Mouse (Mus musculus): ENCODE data around the gene Ccdc187.

DNA sequence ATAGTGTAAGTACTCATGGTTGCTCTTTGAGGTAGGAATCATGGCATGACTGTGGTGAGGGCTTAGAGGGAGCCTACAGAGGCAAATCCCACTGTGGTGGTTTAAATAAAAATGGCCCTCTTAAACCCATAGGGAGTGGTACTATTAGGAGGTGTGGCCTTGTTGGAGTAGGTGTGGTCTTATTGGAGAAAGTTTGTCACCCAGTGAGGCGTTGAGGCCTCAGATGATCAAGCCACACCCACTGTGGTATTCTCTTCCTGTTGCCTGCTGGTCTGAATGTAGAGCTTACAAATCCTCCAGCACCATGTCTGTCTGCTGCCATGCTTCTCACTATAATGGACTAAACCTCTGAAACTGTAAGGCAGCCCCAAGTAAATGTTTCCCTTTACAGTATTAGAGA is 10.4 kb upstream of the Ccdc187 start:
- TF ChIP-seq HCFC1 (IDR thresholded peaks at IDR 0.05; ENCODE audit: borderline replicate concordance, insufficient read depth, low read length) (no peak), MAFK (IDR thresholded peaks at IDR 0.05; ENCODE audit: insufficient read depth, low read depth, low read length) (no peak), ZC3H11A (IDR thresholded peaks at IDR 0.05; ENCODE audit: borderline replicate concordance, low read depth, low read length) (no peak)
